Mouse (Mus musculus): ENCODE measurements around the gene Mrpl48. TPM values are rescaled to one million over a fixed set of nuclear protein-coding genes. Genes with fewer than 3 reads are reported as not detected.

Gene Mrpl48
- total RNA-seq, 2 experiments from 2014 or later, result 67.1 to 88.1 TPM

- ATAC-seq (replicated peaks; ENCODE audit: poor library complexity, severe bottlenecking), result peak; percentile 86
Measured at GRCm38 (mm10) chr7:100536804-100537518, 71.1 kb downstream of the Mrpl48 start, which contains the start of gene Coa4. TSS of gene Coa4 (plus strand) at chr7:100537071.

- ATAC-seq (replicated peaks; ENCODE audit: poor library complexity, severe bottlenecking), result no peak
Measured at GRCm38 (mm10) chr7:100535831-100536230, 72.3 kb downstream of the Mrpl48 start.

DNA sequence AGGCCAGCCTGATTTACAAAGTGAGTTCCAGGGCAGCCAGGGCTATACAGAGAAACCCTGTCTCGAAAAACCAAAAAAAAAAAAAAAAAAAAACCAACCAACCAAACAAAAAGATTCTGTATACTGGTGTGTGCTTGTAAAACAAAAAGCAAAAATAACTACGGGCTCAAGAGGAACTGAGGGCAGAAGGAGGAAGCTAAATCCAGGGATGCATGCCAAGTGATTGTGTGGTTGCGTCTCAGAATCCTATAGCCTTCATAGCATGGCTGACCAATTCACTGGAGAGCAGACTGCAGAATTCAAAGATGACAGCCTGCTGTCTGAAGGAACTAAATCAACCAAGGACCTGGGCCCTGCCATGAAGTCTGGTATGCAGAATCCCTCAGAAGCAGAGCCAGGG, 73.9 kb downstream of the Mrpl48 start:
- ATAC-seq (replicated peaks; ENCODE audit: poor library complexity, severe bottlenecking), result 0 out of 2 replicates have a peak, but pooled peaks have one; percentile 21

GRCm38 (mm10) chr7:100533503-100533902, 74.6 kb downstream of the Mrpl48 start:
- no peak for ATAC-seq (replicated peaks; ENCODE audit: poor library complexity, severe bottlenecking)

GRCm38 (mm10) chr7:100530766-100531165, 77.3 kb downstream of the Mrpl48 start:
- peak; percentile 53 for ATAC-seq (replicated peaks; ENCODE audit: poor library complexity, severe bottlenecking)

- no peak for ATAC-seq (replicated peaks; ENCODE audit: poor library complexity, severe bottlenecking)
Measured at GRCm38 (mm10) chr7:100524669-100525068, 83.4 kb downstream of the Mrpl48 start.

- no peak for ATAC-seq (replicated peaks; ENCODE audit: poor library complexity, severe bottlenecking)
Measured at GRCm38 (mm10) chr7:100522222-100522621, 85.9 kb downstream of the Mrpl48 start.

GRCm38 (mm10) chr7:100520663-100521285, 87.3 kb downstream of the Mrpl48 start:
- peak; percentile 93 for ATAC-seq (replicated peaks; ENCODE audit: poor library complexity, severe bottlenecking)

DNA sequence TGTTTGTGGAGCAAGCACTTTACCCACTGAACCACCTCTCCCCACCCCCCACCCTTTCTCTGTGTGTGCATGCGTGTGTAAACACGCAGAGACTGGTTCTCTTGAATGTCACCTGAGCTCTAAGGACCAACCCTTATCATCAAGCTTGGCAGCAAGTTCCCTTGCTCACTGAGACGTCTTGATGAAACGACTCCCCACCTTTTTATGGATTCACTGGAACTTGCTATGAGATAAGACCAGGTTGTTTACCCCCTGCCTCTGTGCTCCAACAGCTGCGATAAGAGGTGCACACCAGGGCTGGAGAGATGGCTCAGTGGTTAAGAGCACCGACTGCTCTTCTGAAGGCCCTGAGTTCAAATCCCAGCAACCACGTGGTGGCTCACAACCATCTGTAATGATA, 87.9 kb downstream of the Mrpl48 start:
- ATAC-seq (replicated peaks; ENCODE audit: poor library complexity, severe bottlenecking), result no peak

- ATAC-seq (replicated peaks; ENCODE audit: poor library complexity, severe bottlenecking), result no peak
Measured at GRCm38 (mm10) chr7:100514573-100514972, 93.5 kb downstream of the Mrpl48 start, which contains the start of gene Dnajb13. TSS of gene Dnajb13 (minus strand) at chr7:100514960.

GRCm38 (mm10) chr7:100511602-100512001, 96.5 kb downstream of the Mrpl48 start:
- ATAC-seq (replicated peaks; ENCODE audit: poor library complexity, severe bottlenecking), result no peak

DNA sequence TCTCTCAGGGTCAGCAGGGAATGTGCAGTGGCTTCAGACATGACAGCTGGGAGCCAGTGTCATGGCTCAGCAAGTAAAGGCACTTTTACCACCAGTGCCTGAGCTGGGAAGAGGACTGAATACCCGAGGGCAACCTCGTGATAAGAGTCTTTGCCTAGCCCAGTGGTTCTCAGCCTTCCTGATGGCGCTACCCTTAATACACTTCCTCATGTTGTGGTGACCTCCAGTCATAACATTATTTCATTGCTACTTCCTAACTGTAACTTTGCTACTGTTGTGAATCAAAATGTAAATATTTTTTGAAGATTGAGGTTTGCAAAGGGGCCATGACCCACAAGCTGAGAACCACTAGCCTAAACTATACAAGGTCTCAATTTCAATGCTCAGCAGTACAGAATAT, 99.4 kb downstream of the Mrpl48 start:
- ATAC-seq (replicated peaks; ENCODE audit: poor library complexity, severe bottlenecking), result peak; percentile 56

DNA sequence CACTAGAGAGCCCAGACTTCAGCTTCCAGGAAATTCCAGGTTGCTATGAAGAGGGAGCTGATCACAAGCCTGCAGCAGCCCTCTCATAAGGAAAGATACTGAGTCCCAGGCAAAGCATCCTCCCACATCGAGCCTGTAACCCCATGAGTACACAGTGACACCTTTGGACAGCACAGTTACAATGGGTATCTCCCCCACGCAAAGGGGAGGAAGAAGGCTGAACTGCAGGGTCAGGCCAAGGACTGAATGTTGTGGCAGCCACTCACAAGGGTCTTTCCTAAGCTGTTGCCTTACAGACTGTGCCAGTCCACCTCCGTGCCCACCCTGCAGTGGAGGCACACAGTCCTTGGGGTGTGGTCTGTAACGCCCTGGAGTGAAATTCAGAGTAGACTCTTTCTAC, 101.6 kb downstream of the Mrpl48 start:
- no peak for ATAC-seq (replicated peaks; ENCODE audit: poor library complexity, severe bottlenecking)

DNA sequence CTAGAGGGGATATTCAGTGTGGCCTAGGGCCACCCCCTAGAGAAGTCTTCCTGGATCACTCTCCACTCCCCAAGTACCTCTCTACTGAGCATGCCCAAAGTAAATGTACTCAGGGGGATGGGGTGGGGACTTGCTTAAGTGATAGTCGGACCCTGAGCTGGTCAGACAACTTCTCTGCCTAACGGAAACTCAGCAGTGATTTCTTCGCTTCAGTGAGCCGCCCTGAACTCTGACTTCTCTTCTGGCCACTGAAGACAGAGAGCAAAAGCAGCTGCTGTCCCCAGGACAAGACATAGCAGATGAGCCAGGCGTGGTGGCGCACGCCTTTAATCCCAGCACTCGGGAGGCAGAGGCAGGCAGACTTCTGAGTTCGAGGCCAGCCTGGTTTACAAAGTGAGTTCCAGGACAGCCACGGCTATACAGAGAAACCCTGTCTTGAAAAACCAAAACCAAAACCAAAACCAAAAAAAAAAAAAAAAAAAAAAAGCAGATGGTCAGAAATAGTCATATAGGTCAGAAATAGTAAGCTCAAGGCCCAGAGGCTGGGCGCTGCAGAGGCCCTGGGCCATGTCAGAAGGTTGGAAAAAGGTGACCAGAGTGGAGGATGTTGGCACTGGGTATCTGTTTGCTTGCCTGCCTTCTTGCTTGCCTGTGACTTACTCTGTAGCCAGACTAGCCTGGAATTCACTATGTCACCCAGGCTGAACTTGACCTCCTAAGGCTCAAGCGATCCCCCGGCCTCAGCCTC, 103.2 kb downstream of the Mrpl48 start:
- ATAC-seq (replicated peaks; ENCODE audit: poor library complexity, severe bottlenecking), result no peak

DNA sequence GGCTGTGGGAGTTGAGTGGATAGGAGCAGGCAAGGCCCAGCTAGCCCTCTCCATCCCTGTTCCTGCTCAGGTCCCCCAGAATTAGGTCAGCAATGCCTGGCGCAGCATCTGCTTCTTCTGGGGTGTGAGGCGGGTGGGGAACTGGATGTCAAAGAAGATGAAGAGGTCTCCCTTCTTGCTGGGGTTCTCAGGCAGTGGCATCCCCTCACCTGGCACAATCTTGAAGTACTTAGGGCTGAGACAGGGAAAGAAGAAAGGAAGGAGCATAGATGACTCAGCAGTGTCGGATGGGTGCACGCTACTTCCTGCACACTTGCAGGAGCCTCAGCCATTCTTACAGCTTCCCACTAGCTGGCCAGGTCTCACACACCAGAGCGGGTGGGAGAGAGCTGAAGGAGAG, 105.0 kb downstream of the Mrpl48 start:
- ATAC-seq (replicated peaks; ENCODE audit: poor library complexity, severe bottlenecking), result peak; percentile 49

DNA sequence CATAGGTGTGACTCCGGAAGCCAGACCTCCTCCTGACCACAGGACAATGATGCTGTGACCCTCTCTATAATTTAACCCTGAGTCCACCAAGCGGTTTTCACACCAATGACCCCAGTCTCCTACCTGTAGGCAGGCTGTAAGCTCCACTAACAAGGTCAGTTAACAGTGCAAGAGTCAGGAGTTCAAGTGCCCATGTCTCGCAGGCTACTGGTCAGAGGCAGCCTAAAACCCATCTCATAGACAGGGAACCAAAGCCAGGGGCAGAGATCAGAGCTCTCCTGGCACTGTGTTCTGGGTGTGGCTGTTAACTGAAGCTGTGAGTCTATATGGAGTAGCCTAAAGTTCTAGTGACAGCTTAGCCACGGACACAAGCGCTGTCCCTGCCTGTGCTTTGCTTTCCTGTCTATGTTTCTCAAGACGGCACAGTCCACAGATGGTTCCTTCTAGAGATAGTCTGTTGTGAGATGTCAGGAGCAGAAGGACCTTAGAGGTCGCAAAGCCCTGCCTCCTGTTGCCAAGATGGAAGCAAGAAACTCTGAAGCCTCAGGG, 105.7 kb downstream of the Mrpl48 start:
- peak; percentile 10; the same call in 1 of the 2 replicates for ATAC-seq (replicated peaks; ENCODE audit: poor library complexity, severe bottlenecking)

- ATAC-seq (replicated peaks; ENCODE audit: poor library complexity, severe bottlenecking), result no peak
Measured at GRCm38 (mm10) chr7:100501844-100502373, 106.2 kb downstream of the Mrpl48 start.

DNA sequence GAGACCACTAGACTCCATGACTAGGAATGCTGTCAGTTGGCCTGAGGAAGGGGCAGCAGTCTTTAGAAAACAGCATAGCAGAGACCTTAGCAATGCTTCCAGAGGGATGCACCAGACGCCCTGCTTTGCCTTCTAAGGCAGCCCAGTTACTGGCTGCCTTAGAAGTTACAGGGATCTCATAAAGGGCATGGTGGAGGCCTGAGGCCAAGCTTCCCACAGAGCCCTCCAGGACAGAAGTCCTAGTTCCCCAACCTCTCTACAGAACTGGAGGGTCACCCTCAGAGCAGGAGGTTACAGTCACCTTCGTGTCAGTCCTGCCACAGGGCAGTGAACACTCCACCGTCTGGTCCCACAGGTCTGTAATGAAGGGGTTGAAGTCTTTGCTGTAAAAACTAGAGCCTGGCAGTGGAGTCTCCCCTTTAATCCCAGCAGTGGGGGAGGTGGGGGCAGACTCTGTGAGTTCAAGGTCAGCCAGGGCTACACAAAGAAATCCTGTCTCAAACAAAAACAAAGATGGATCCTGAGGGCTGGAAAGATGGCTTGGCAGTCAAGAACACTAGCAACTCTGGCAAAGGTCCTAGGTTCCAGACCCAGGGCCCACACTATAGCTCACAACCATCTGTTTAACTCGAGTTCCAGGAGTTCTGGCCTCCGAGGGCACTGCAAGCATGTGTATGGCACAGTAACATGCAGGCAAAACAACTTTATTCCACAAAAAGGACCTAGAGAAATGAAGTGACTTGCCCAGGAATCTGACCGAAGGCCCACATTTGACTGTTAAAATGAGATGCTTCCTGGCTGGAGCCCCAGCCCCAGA, 106.9 kb downstream of the Mrpl48 start:
- no peak for ATAC-seq (replicated peaks; ENCODE audit: poor library complexity, severe bottlenecking)

DNA sequence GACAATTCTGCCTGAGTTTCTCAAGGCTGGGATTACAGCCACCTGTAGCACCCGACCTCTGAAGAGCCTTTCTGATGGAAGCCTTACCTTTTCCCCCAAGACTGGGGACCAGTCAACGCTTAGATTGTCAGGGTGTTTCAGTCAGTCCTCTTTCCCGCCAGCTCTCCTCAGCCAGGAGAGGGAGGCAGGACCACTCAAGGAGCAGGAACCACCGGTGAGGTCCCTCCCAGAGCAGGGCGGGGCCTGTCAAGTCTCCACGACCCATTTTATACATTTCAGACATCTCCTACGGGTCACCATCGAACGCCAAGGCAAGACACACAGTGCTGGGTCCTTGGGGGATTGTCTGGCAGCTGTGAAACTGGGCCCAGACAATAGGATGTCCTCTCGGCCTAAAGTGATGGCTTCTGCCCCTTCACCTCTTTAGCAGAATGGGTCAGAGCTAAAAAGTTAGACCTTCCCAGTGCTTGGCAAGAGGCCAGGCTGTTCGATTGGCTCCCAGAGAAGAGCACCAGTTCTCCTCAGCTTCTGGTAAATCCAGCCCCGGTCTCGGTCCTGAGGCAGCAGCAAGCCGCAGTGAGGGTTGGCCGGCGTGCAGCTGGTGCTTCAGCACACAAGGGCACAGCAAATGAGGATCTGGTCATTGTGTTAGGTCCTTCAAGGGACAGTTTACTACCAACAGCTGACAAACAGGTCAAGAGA, 107.7 kb downstream of the Mrpl48 start:
- ATAC-seq (replicated peaks; ENCODE audit: poor library complexity, severe bottlenecking), result no peak
